Mouse (Mus musculus) heart, embryonic 11.5 days (tissue): ENCODE measurements around the gene Inafm1. TPM values are rescaled to one million over a fixed set of nuclear protein-coding genes. Genes with fewer than 3 reads are reported as not detected.
"Not testable (repeated sequence)": the region's sequence is repeated elsewhere in the genome, so short reads cannot be mapped to it uniquely, and the experiment has no call there.

Experiments
- ATAC-seq: fragments of 200-750 bp; cut with Nextera tagmentation; replicated peaks from 2 replicates; pipeline ENCODE4 v1.8.0; 2017; ENCODE audit warnings: moderate library complexity; ENCODE audit not compliant: insufficient number of reproducible peaks, low FRiP score, low TSS enrichment
- H3K27ac ChIP-seq: fragments of 300-500 bp; sonication (generic); 2 replicates; pipeline ENCODE4 v1.5.1; 2014; ENCODE audit warnings: mild to moderate bottlenecking, low read depth, low read length
- H3K27me3 ChIP-seq: fragments of 300-500 bp; sonication (generic); 2 replicates; pipeline ENCODE4 v1.6.1; 2014; ENCODE audit warnings: mild to moderate bottlenecking, low read length, mixed read lengths; ENCODE audit not compliant: control insufficient read depth, insufficient read depth
- H3K36me3 ChIP-seq: fragments of 300-500 bp; sonication (generic); 2 replicates; pipeline ENCODE4 v1.6.1; 2014; ENCODE audit warnings: mild to moderate bottlenecking, low read length, moderate library complexity, mixed read lengths; ENCODE audit not compliant: control insufficient read depth, insufficient read depth
- H3K4me1 ChIP-seq: fragments of 300-500 bp; sonication (generic); 2 replicates; pipeline ENCODE4 v1.6.1; 2014; ENCODE audit warnings: low read length; ENCODE audit not compliant: control insufficient read depth, insufficient read depth
- H3K4me2 ChIP-seq: fragments of 300-500 bp; sonication (generic); 2 replicates; pipeline ENCODE4 v1.6.1; 2014; ENCODE audit warnings: mild to moderate bottlenecking, moderate library complexity
- H3K4me3 ChIP-seq: fragments of 300-500 bp; sonication (generic); 2 replicates; pipeline ENCODE4 v1.5.1; 2014; ENCODE audit warnings: low read depth, low read length
- H3K9ac ChIP-seq: fragments of 300-500 bp; sonication (generic); 2 replicates; pipeline ENCODE4 v1.6.1; 2014; ENCODE audit warnings: mild to moderate bottlenecking, low read depth, low read length, moderate library complexity
- H3K9me3 ChIP-seq: fragments of 300-500 bp; sonication (generic); replicated peaks from 2 replicates; pipeline ENCODE4 v1.6.1; 2016; ENCODE audit warnings: low read length; ENCODE audit not compliant: control insufficient read depth
- WGBS: fragments of 180-500 bp; shearing (Covaris S2); extraction: QIAGEN DNeasy Blood & Tissue Kit; methylation state at CpG from one replicate; pipeline ENCODE4 v1.1.7; 2014; ENCODE audit not compliant: insufficient replicate concordance; 5-methylcytosine and 5-hydroxymethylcytosine counted together
- polyA plus RNA-seq: library from polyadenylated mRNA; unstranded; fragments of >200 nt; fragmentation: Nextera tagmentation; extraction: Ambion mirVana; gene quantifications from 2 replicates; pipeline ENCODE4 v1.2.1, GENCODE M21; 2014

The Inafm1 gene
- polyA plus RNA-seq, 1 experiment from 2014 or later, result 6.7 TPM

GRCm38 (mm10) chr7:16307141-16307540 lies 33.7 kb upstream of the Inafm1 start:
- not testable (repeated sequence) for H3K27ac ChIP-seq, H3K27me3 ChIP-seq, H3K36me3 ChIP-seq, H3K4me3 ChIP-seq, ATAC-seq, H3K9me3 ChIP-seq, H3K9ac ChIP-seq, H3K4me2 ChIP-seq
- peaks cover 17% of the 10 kb centered on the region for H3K4me1 ChIP-seq
- 78% methylated on average over 6 of the region's 6 CpGs for WGBS

- Histone ChIP-seq H3K27me3 (no peaks in the 10 kb centered on the region), H3K4me3 (peak overlapping the region; percentile 40), H3K4me1 (peaks cover 14% of the 10 kb centered on the region), H3K27ac (no peak overlapping the region), H3K9ac (0 out of 2 replicates have a peak overlapping the region, but pooled peaks have one; percentile 46), H3K36me3 (no peaks in the 10 kb centered on the region), H3K9me3 (no peaks in the 10 kb centered on the region), H3K4me2 (peak overlapping the region; percentile 72)
- WGBS, result 1% methylated on average over 52 of the region's 52 CpGs
- peak; percentile 11; the same call in 1 of the 2 replicates for ATAC-seq
Observed at GRCm38 (mm10) chr7:16299419-16300035, 26.1 kb upstream of the Inafm1 start.

GRCm38 (mm10) chr7:16298927-16299326 lies 25.5 kb upstream of the Inafm1 start:
- Histone ChIP-seq H3K4me1 (peaks cover 14% of the 10 kb centered on the region), H3K4me3 (no peak overlapping the region), H3K36me3 (no peaks in the 10 kb centered on the region), H3K27me3 (no peaks in the 10 kb centered on the region), H3K4me2 (peak overlapping the region; percentile 72), H3K9ac (no peak overlapping the region), H3K27ac (no peak overlapping the region), H3K9me3 (no peaks in the 10 kb centered on the region)
- WGBS, result 78% methylated on average over 5 of the region's 5 CpGs
- no peak for ATAC-seq

GRCm38 (mm10) chr7:16297616-16298015 lies 24.2 kb upstream of the Inafm1 start:
- H3K27ac ChIP-seq, result no peak overlapping the region
- peak overlapping the region; percentile 43; the same call in 1 of the 2 replicates for H3K9ac ChIP-seq
- no peaks in the 10 kb centered on the region for H3K9me3 ChIP-seq
- no peak for ATAC-seq
- no peak overlapping the region for H3K4me3 ChIP-seq
- peaks cover 14% of the 10 kb centered on the region for H3K4me1 ChIP-seq
- H3K4me2 ChIP-seq, result peak overlapping the region; percentile 93
- H3K36me3 ChIP-seq, result no peaks in the 10 kb centered on the region
- 58% methylated on average over 2 of the region's 2 CpGs for WGBS
- H3K27me3 ChIP-seq, result no peaks in the 10 kb centered on the region

GRCm38 (mm10) chr7:16296766-16297390 lies 23.5 kb upstream of the Inafm1 start:
- Histone ChIP-seq H3K36me3 (no peaks in the 10 kb centered on the region), H3K27ac (peak overlapping the region; percentile 93), H3K9me3 (no peaks in the 10 kb centered on the region), H3K9ac (peak overlapping the region; percentile 69), H3K27me3 (no peaks in the 10 kb centered on the region), H3K4me1 (peaks cover 14% of the 10 kb centered on the region), H3K4me3 (peak overlapping the region; percentile 43), H3K4me2 (peak overlapping the region; percentile 93)
- peak; percentile 58 for ATAC-seq
- WGBS, result under 1% methylated on average over 22 of the region's 22 CpGs

GRCm38 (mm10) chr7:16296146-16296545 lies 22.7 kb upstream of the Inafm1 start:
- Histone ChIP-seq H3K27ac (peak overlapping the region; percentile 93), H3K4me1 (peaks cover 14% of the 10 kb centered on the region), H3K9me3 (no peaks in the 10 kb centered on the region), H3K9ac (no peak overlapping the region), H3K27me3 (no peaks in the 10 kb centered on the region), H3K36me3 (no peaks in the 10 kb centered on the region), H3K4me3 (0 out of 2 replicates have a peak overlapping the region, but pooled peaks have one; percentile 43), H3K4me2 (peak overlapping the region; percentile 93)
- ATAC-seq, result peak; percentile 13; the same call in 1 of the 2 replicates
- 28% methylated on average over 2 of the region's 2 CpGs for WGBS

- ATAC-seq, result peak; percentile 65
- Histone ChIP-seq H3K4me1 (peaks cover 14% of the 10 kb centered on the region), H3K27me3 (no peaks in the 10 kb centered on the region), H3K4me3 (peak overlapping the region; percentile 43), H3K9ac (peak overlapping the region; percentile 69), H3K4me2 (peak overlapping the region; percentile 93), H3K27ac (peak overlapping the region; percentile 93), H3K36me3 (no peaks in the 10 kb centered on the region), H3K9me3 (no peaks in the 10 kb centered on the region)
- WGBS, result 1% methylated on average over 41 of the region's 41 CpGs
Observed at GRCm38 (mm10) chr7:16295321-16295900, 22.0 kb upstream of the Inafm1 start.

GRCm38 (mm10) chr7:16294837-16295236 lies 21.4 kb upstream of the Inafm1 start:
- peak; percentile 85 for ATAC-seq
- WGBS, result 0% methylated on average over 23 of the region's 23 CpGs
- Histone ChIP-seq H3K27me3 (no peaks in the 10 kb centered on the region), H3K36me3 (no peaks in the 10 kb centered on the region), H3K9ac (peak overlapping the region; percentile 69), H3K27ac (peak overlapping the region; percentile 93), H3K4me3 (peak overlapping the region; percentile 43), H3K4me1 (peaks cover 10% of the 10 kb centered on the region), H3K9me3 (no peaks in the 10 kb centered on the region), H3K4me2 (peak overlapping the region; percentile 93)
